Mouse (Mus musculus) embryonic facial prominence, embryonic 11.5 days (tissue): Measurements from ENCODE around the gene Crls1. TPM values are rescaled to one million over a fixed set of nuclear protein-coding genes. Genes with fewer than 3 reads are reported as not detected.

ENCODE experiments used
- ATAC-seq: fragments of 200-750 bp; cut with Nextera tagmentation; replicated peaks from 2 replicates; pipeline ENCODE4 v1.8.0; 2017; ENCODE audit warnings: low read depth; ENCODE audit not compliant: insufficient number of reproducible peaks, low FRiP score, low TSS enrichment
- DNase-seq: peaks from one replicate; pipeline ENCODE4 v3.0.0-alpha.2; 2015; ENCODE audit warnings: low spot score
- H3K27ac ChIP-seq: fragments of 300-500 bp; sonication (generic); replicated peaks from 2 replicates; pipeline ENCODE4 v1.5.1; 2014; ENCODE audit warnings: mild to moderate bottlenecking, low read depth, low read length, control low read depth
- H3K27me3 ChIP-seq: fragments of 300-500 bp; sonication (generic); 2 replicates; pipeline ENCODE4 v1.6.1; 2014; ENCODE audit warnings: mild to moderate bottlenecking, low read length, moderate library complexity, mixed read lengths; ENCODE audit not compliant: control insufficient read depth, insufficient read depth
- H3K36me3 ChIP-seq: fragments of 300-500 bp; sonication (generic); replicated peaks from 2 replicates; pipeline ENCODE4 v1.6.1; 2014; ENCODE audit warnings: low read depth, mild to moderate bottlenecking, low read length, moderate library complexity, mixed read lengths; ENCODE audit not compliant: control insufficient read depth, insufficient read depth
- H3K4me1 ChIP-seq: fragments of 300-500 bp; sonication (generic); 2 replicates; pipeline ENCODE4 v1.6.1; 2014; ENCODE audit warnings: low read length, mixed read lengths; ENCODE audit not compliant: control insufficient read depth, insufficient read depth
- H3K4me2 ChIP-seq: fragments of 300-500 bp; sonication (generic); 2 replicates; pipeline ENCODE4 v1.6.1; 2014; ENCODE audit warnings: low read depth, mild to moderate bottlenecking, control low read depth, low read length, moderate library complexity
- H3K4me3 ChIP-seq: fragments of 300-500 bp; sonication (generic); 2 replicates; pipeline ENCODE4 v1.5.1; 2014; ENCODE audit warnings: low read depth, low read length, control low read depth
- H3K9ac ChIP-seq: fragments of 300-500 bp; sonication (generic); replicated peaks from 2 replicates; pipeline ENCODE4 v1.6.1; 2014; ENCODE audit warnings: mild to moderate bottlenecking, control low read depth, low read length
- H3K9me3 ChIP-seq: fragments of 300-500 bp; sonication (generic); replicated peaks from 2 replicates; pipeline ENCODE4 v1.6.1; 2016; ENCODE audit warnings: mild to moderate bottlenecking, low read length, inconsistent platforms, mixed read lengths; ENCODE audit not compliant: control insufficient read depth
- WGBS: fragments of 180-500 bp; shearing (Covaris S2); extraction: QIAGEN DNeasy Blood & Tissue Kit; methylation state at CpG from one replicate; pipeline ENCODE4 v1.1.7; 2014; 5-methylcytosine and 5-hydroxymethylcytosine counted together
- polyA plus RNA-seq: library from polyadenylated mRNA; unstranded; fragments of >200 nt; fragmentation: Nextera tagmentation; extraction: Ambion mirVana; gene quantifications from 2 replicates; pipeline ENCODE4 v1.2.1, GENCODE M21; 2014

Crls1 gene
- polyA plus RNA-seq, 1 experiment from 2014 or later: 32.3 TPM

- H3K27me3 ChIP-seq: no peaks in the 10 kb centered on the region
- DNase-seq (no peak), ATAC-seq (no peak)
- H3K4me2 ChIP-seq: no peak overlapping the region
- H3K4me1 ChIP-seq: no peaks in the 10 kb centered on the region
- no peak overlapping the region for H3K27ac ChIP-seq
- no peaks in the 10 kb centered on the region for H3K9me3 ChIP-seq
- H3K9ac ChIP-seq: no peak overlapping the region
- no peak overlapping the region for H3K4me3 ChIP-seq
- no peaks in the 10 kb centered on the region for H3K36me3 ChIP-seq
- WGBS: 77% methylated on average over 3 of the region's 3 CpGs
These were observed 25.2 kb downstream of the Crls1 start for GRCm38 (mm10) chr2:132871663-132872062.

- H3K4me3 ChIP-seq: no peak overlapping the region
- H3K36me3 ChIP-seq: no peaks in the 10 kb centered on the region
- no peak overlapping the region for H3K27ac ChIP-seq
- ATAC-seq (no peak), DNase-seq (no peak)
- H3K9me3 ChIP-seq: no peaks in the 10 kb centered on the region
- no peak overlapping the region for H3K4me2 ChIP-seq
- no peaks in the 10 kb centered on the region for H3K27me3 ChIP-seq
- 88% methylated on average over 10 of the region's 10 CpGs for WGBS
- no peak overlapping the region for H3K9ac ChIP-seq
- no peaks in the 10 kb centered on the region for H3K4me1 ChIP-seq
These were observed 27.3 kb downstream of the Crls1 start for GRCm38 (mm10) chr2:132873657-132874326.

- H3K27me3 ChIP-seq: peaks cover 11% of the 10 kb centered on the region
- WGBS: 57% methylated on average over 1 of the region's 1 CpGs
These were observed 30.5 kb downstream of the Crls1 start for GRCm38 (mm10) chr2:132876991-132877390.

GRCm38 (mm10) chr2:132879261-132880044 lies 33.0 kb downstream of the Crls1 start:
- H3K9ac ChIP-seq: peak overlapping the region; percentile 47
- no peaks in the 10 kb centered on the region for H3K9me3 ChIP-seq
- under 1% methylated on average over 55 of the region's 58 CpGs for WGBS
- H3K27me3 ChIP-seq: peaks cover 11% of the 10 kb centered on the region
- ATAC-seq (peak; percentile 68), DNase-seq (peak; percentile 64)
- H3K4me3 ChIP-seq: peak overlapping the region; percentile 50
- H3K4me2 ChIP-seq: peak overlapping the region; percentile 94
- peaks cover 3% of the 10 kb centered on the region; the same call in 1 of the 2 replicates for H3K4me1 ChIP-seq
- no peaks in the 10 kb centered on the region for H3K36me3 ChIP-seq
- no peak overlapping the region for H3K27ac ChIP-seq

More at GRCm38 (mm10) chr2:132876991-132877390, 30.5 kb downstream of the Crls1 start:
- Histone ChIP-seq H3K9ac (no peak overlapping the region), H3K4me1 (peaks cover 3% of the 10 kb centered on the region; the same call in 1 of the 2 replicates), H3K9me3 (no peaks in the 10 kb centered on the region), H3K36me3 (no peaks in the 10 kb centered on the region), H3K27ac (no peak overlapping the region), H3K4me2 (no peak overlapping the region), H3K4me3 (no peak overlapping the region)
- DNase-seq: no peak
- ATAC-seq: no peak

GRCm38 (mm10) chr2:132880844-132881645 lies 34.6 kb downstream of the Crls1 start, which contains the start of gene Lrrn4:
Gene Lrrn4 (minus strand): TSS chr2:132880891.
- Histone ChIP-seq H3K4me1 (peaks cover 3% of the 10 kb centered on the region; the same call in 1 of the 2 replicates), H3K4me3 (peak within 1 kb of the TSS; percentile 50), H3K27ac (no peak within 1 kb of the TSS), H3K4me2 (peak within 1 kb of the TSS; percentile 94), H3K36me3 (no peaks in the 10 kb centered on the region), H3K9ac (peak within 1 kb of the TSS; percentile 47), H3K9me3 (no peaks in the 10 kb centered on the region), H3K27me3 (peaks cover 11% of the 10 kb centered on the region)
- DNase-seq (peak; percentile 34), ATAC-seq (peak; percentile 21; the same call in 1 of the 2 replicates)
- 5% methylated on average over 12 of the region's 12 CpGs for WGBS

- WGBS: 77% methylated on average over 8 of the region's 8 CpGs
- H3K27ac ChIP-seq: no peak overlapping the region
- ATAC-seq (no peak), DNase-seq (no peak)
- no peak overlapping the region for H3K9ac ChIP-seq
- H3K4me3 ChIP-seq: no peak overlapping the region
- H3K4me2 ChIP-seq: no peak overlapping the region
- no peaks in the 10 kb centered on the region for H3K36me3 ChIP-seq
- no peaks in the 10 kb centered on the region for H3K9me3 ChIP-seq
- H3K4me1 ChIP-seq: peaks cover 3% of the 10 kb centered on the region; the same call in 1 of the 2 replicates
- H3K27me3 ChIP-seq: peaks cover 5% of the 10 kb centered on the region
These were observed 38.0 kb downstream of the Crls1 start for GRCm38 (mm10) chr2:132884303-132884967.

GRCm38 (mm10) chr2:132885312-132885711 lies 38.8 kb downstream of the Crls1 start:
- WGBS: 87% methylated on average over 7 of the region's 7 CpGs
- no peak for ATAC-seq
- no peak overlapping the region for H3K27ac ChIP-seq
- peaks cover 3% of the 10 kb centered on the region; the same call in 1 of the 2 replicates for H3K4me1 ChIP-seq
- DNase-seq: no peak
- no peaks in the 10 kb centered on the region; the same call in 1 of the 2 replicates for H3K27me3 ChIP-seq
- H3K4me2 ChIP-seq: no peak overlapping the region
- no peaks in the 10 kb centered on the region for H3K36me3 ChIP-seq
- no peak overlapping the region for H3K4me3 ChIP-seq
- H3K9me3 ChIP-seq: no peaks in the 10 kb centered on the region
- H3K9ac ChIP-seq: no peak overlapping the region
